Mouse (Mus musculus) heart, embryonic 12.5 days (tissue): ENCODE results near the gene Chil1. TPM values are rescaled to one million over a fixed set of nuclear protein-coding genes. Genes with fewer than 3 reads are reported as not detected.

Experiments used
- ATAC-seq: fragments of 200-750 bp; cut with Nextera tagmentation; 2 replicates; pipeline ENCODE4 v1.8.0; 2017; ENCODE audit warnings: moderate TSS enrichment, moderate library complexity; ENCODE audit not compliant: insufficient number of reproducible peaks, low FRiP score
- H3K27ac ChIP-seq: fragments of 300-500 bp; sonication (generic); 2 replicates; pipeline ENCODE4 v1.5.1; 2016; ENCODE audit warnings: mild to moderate bottlenecking, moderate library complexity; ENCODE audit not compliant: poor library complexity, severe bottlenecking
- H3K27me3 ChIP-seq: fragments of 300-500 bp; sonication (generic); replicated peaks from 2 replicates; pipeline ENCODE4 v1.6.1; 2016; ENCODE audit warnings: mild to moderate bottlenecking, moderate library complexity
- H3K36me3 ChIP-seq: fragments of 300-500 bp; sonication (generic); 2 replicates; pipeline ENCODE4 v1.6.1; 2016; ENCODE audit warnings: mild to moderate bottlenecking, moderate library complexity
- H3K4me1 ChIP-seq: fragments of 300-500 bp; sonication (generic); replicated peaks from 2 replicates; pipeline ENCODE4 v1.6.1; 2016; ENCODE audit warnings: mild to moderate bottlenecking
- H3K4me2 ChIP-seq: fragments of 300-500 bp; sonication (generic); 2 replicates; pipeline ENCODE4 v1.6.1; 2016; ENCODE audit warnings: mild to moderate bottlenecking, moderate library complexity
- H3K4me3 ChIP-seq: fragments of 300-500 bp; sonication (generic); 2 replicates; pipeline ENCODE4 v1.5.1; 2016; ENCODE audit warnings: mild to moderate bottlenecking
- H3K9ac ChIP-seq: fragments of 300-500 bp; sonication (generic); 2 replicates; pipeline ENCODE4 v1.6.1; 2016; ENCODE audit warnings: mild to moderate bottlenecking, moderate library complexity
- H3K9me3 ChIP-seq: fragments of 300-500 bp; sonication (generic); replicated peaks from 2 replicates; pipeline ENCODE4 v1.6.1; 2016; ENCODE audit warnings: mild to moderate bottlenecking, moderate library complexity
- WGBS: fragments of 180-500 bp; shearing (Covaris S2); methylation state at CpG from one replicate; pipeline ENCODE4 v1.1.7; 2016; 5-methylcytosine and 5-hydroxymethylcytosine counted together
- polyA plus RNA-seq: library from polyadenylated mRNA; unstranded; fragments of >200 nt; fragmentation: Nextera tagmentation; extraction: Ambion mirVana; gene quantifications from 2 replicates; pipeline ENCODE4 v1.2.1, GENCODE M21; 2016

Chil1 gene
- polyA plus RNA-seq, 1 experiment from 2014 or later: 1.3 TPM

DNA sequence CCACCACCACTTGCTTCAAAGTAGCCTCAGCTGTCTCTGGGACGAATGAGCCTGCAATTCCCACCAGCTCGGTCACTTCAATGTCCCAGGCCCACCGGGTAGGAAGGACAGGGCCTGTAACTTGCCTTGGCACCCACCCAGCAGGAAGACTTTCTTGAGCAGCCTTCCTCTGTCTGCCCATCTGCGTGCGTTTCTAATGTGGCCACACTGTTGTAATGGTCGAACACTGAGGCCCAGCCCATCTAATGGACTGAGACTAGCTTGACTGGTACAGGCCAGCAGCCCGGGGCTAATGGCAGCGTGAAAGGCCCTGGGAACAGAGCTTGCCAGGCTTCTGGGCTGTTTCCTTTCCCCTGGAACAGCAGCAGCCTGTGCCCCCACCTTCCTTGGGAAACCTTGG, 50.4 kb downstream of the Chil1 start:
- Histone ChIP-seq H3K9ac (peak overlapping the region; percentile 31; the same call in 1 of the 2 replicates), H3K27me3 (peaks cover 39% of the 10 kb centered on the region), H3K4me1 (peaks cover 54% of the 10 kb centered on the region), H3K4me3 (no peak overlapping the region), H3K36me3 (no peaks in the 10 kb centered on the region), H3K4me2 (peak overlapping the region; percentile 91), H3K9me3 (no peaks in the 10 kb centered on the region), H3K27ac (peak overlapping the region; percentile 6; the same call in 1 of the 2 replicates)
- WGBS: 73% methylated on average over 8 of the region's 8 CpGs
- 0 out of 2 replicates have a peak, but pooled peaks have one; percentile 0 for ATAC-seq

DNA sequence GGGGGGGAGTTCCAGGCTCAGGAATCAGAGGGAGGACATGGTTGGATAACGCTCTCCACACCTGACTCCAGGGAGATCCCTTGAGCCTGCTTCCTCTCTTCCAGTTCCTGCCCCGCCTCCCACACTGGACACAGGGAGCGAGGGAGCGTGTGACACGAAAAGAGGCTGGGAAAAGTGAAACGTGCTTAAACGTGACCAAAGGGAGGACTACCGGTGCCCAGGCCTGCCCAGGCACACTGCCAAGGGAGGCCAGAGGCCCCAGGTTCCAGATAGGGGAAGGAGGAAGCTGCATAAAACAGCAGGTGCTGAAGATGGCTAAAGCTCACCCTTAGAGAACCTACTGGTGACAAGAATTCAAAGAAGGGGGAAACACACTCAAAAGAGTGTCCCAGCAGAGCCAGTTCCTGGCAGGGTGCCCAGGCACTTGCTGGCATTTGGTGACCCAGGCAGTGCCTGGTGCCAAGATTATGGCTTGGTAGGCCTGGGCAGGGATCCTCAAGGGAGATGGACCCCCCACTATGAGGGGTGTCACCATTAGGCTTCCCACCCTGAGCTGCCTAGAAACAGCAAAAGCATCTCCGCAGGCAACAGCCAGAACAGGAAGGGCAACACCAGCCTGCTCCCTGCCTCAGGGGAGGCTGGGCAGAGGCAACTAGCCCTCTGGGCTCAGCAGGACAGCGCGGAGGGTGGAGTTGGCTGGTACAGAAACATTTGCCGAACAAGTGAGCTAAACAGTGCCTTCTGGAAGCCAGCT, 51.0 kb downstream of the Chil1 start:
- ATAC-seq: peak; percentile 20; the same call in 1 of the 2 replicates
- 46% methylated on average over 12 of the region's 12 CpGs for WGBS
- Histone ChIP-seq H3K4me1 (peaks cover 54% of the 10 kb centered on the region), H3K4me3 (peak overlapping the region; percentile 49; the same call in 1 of the 2 replicates), H3K9me3 (no peaks in the 10 kb centered on the region), H3K9ac (peak overlapping the region; percentile 65; the same call in 1 of the 2 replicates), H3K27me3 (peaks cover 39% of the 10 kb centered on the region), H3K36me3 (no peaks in the 10 kb centered on the region), H3K27ac (no peak overlapping the region), H3K4me2 (peak overlapping the region; percentile 91)

DNA sequence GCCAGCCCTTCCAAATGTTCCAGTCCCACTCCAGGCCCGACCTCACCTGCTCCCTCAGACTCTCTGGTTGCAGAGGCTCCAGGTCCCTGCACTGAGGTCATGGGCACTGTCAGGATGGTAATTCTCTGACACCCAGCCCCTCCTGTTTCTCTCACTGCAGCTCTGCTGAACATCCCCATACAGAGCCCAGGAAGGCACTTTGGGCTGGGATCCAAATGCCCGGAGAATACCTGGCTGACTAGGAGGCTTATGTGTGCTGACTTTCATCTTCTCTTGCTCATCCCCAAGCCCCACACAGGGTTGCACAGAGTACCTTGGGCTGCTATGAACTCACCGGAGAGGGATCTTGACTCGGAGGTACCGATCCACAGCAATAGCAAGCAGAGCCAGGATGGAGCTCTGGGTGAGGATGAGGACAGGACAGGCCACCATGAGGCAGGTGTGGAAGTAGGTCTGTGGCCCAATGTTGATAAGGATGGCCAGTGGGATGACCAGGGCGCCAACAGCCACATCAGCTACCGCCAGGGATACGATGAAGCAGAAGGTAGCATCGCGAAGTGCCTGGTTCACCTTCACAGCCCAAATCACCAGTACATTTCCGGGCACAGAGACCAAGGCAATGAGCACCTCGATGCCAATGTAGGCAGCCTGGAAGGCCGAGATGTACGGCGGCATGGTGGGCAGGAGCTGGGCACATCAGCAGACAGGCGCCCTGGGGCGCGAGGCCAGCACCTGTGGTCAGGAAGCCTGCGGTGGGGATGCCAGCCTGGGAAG, 51.9 kb downstream of the Chil1 start:
- H3K4me1 ChIP-seq: peaks cover 57% of the 10 kb centered on the region
- H3K9ac ChIP-seq: peak overlapping the region; percentile 65

DNA sequence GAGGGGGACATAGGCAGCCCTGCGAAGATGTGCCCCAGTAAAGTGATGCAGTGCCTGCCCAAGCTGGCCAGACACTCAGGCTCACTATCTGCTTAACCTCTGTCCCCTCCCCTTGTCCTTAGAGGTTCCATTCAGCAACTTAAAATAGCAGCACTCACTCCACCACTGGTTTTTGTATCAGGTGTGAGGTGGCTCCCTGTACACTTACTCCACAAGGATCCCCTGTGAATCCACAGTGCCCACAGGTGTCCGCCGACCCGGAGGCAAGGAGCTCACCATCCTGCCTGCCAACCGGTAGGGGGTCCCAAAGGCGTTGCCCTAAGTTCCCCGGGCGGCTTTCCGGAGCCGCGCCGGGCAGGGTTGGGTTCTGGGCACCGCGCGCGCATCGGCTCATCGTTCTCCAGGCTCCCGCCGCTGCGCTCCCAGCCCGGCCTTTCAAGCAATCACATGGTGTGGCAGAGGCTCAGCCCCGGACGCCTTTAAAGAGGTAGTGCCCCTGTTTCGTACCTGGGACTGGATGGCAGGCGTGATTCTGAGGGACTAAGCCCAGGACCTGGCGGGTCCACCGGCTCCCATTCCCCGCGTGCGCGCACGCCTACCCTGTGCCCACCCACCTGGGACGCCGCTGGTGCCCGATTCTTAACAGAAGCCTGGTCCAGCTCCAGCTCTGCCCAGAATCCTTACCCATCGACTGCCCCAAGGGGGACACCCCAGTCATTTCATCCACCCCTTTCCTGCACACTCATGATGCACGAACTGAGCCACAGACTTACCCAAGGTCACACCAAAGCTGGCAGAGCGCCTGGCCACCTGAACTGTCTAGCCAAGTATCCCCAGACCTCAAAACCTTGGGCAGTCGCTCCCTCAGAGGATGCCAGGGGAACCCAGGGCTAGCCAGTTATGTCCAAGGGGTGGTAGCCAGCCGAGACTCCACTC, 52.7 kb downstream of the Chil1 start:
- no peak overlapping the region for H3K27ac ChIP-seq
- H3K4me3 ChIP-seq: peak overlapping the region; percentile 49
- WGBS: 1% methylated on average over 41 of the region's 41 CpGs
- H3K36me3 ChIP-seq: no peaks in the 10 kb centered on the region
- peaks cover 39% of the 10 kb centered on the region for H3K27me3 ChIP-seq
- peak overlapping the region; percentile 91 for H3K4me2 ChIP-seq
- peak; percentile 54 for ATAC-seq
- H3K9me3 ChIP-seq: no peaks in the 10 kb centered on the region
- H3K9ac ChIP-seq: peak overlapping the region; percentile 65
- H3K4me1 ChIP-seq: peaks cover 64% of the 10 kb centered on the region

More for the DNA sequence above, 51.9 kb downstream of the Chil1 start:
- Histone ChIP-seq H3K4me2 (peak overlapping the region; percentile 91), H3K36me3 (no peaks in the 10 kb centered on the region), H3K4me3 (peak overlapping the region; percentile 49), H3K27ac (0 out of 2 replicates have a peak overlapping the region, but pooled peaks have one; percentile 4), H3K9me3 (no peaks in the 10 kb centered on the region), H3K27me3 (peaks cover 39% of the 10 kb centered on the region)
- no peak for ATAC-seq
- 46% methylated on average over 19 of the region's 19 CpGs for WGBS

DNA sequence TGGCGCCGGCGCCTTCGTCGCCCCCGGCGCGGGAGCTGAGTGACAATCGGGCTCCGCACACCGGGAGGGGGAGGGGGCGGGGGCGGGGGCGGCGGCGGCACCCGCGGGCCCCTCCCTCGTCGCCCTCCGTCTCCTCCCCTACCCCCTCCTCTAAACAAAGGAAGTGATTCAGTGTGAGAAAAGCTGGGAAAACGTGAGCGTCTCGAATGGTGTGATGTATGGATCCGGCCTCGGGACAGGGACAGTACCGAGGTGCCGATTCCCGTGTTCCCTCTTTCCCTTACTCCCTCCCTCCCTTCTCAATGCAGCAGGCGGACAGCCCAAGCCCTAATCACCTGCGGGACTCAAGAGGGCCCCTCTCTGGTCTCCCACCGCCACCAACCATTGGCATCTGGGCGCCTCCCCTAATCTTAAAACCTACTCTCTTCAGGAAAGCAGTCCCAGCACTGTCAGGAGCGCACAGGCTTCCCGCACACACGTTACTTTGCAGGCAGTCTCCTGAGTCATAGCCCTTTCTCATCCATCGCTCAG, 53.5 kb downstream of the Chil1 start, which contains the start of gene Adora1:
Gene Adora1, minus strand, starts transcription at position 41 of the 531 bp plus-strand sequence.
- peak within 1 kb of the TSS; percentile 91 for H3K4me2 ChIP-seq
- WGBS: 2% methylated on average over 26 of the region's 37 CpGs
- H3K27ac ChIP-seq: 0 out of 2 replicates have a peak within 1 kb of the TSS, but pooled peaks have one; percentile 4
- H3K9ac ChIP-seq: peak within 1 kb of the TSS; percentile 65
- H3K36me3 ChIP-seq: no peaks in the 10 kb centered on the region
- H3K4me1 ChIP-seq: peaks cover 57% of the 10 kb centered on the region
- no peaks in the 10 kb centered on the region for H3K9me3 ChIP-seq
- H3K27me3 ChIP-seq: peaks cover 44% of the 10 kb centered on the region
- peak within 1 kb of the TSS; percentile 49 for H3K4me3 ChIP-seq
- ATAC-seq: no peak

GRCm38 (mm10) chr1:134236142-134236541, 54.2 kb downstream of the Chil1 start:
- 40% methylated on average over 3 of the region's 3 CpGs for WGBS
- Histone ChIP-seq H3K27ac (no peak overlapping the region), H3K4me1 (peaks cover 53% of the 10 kb centered on the region), H3K4me3 (no peak overlapping the region), H3K4me2 (peak overlapping the region; percentile 12; the same call in 1 of the 2 replicates), H3K27me3 (peaks cover 44% of the 10 kb centered on the region), H3K9me3 (no peaks in the 10 kb centered on the region), H3K9ac (0 out of 2 replicates have a peak overlapping the region, but pooled peaks have one; percentile 15), H3K36me3 (no peaks in the 10 kb centered on the region)
- no peak for ATAC-seq

GRCm38 (mm10) chr1:134237438-134237837, 55.5 kb downstream of the Chil1 start:
- Histone ChIP-seq H3K9me3 (no peaks in the 10 kb centered on the region), H3K36me3 (no peaks in the 10 kb centered on the region), H3K4me2 (no peak overlapping the region), H3K9ac (no peak overlapping the region), H3K27me3 (peaks cover 44% of the 10 kb centered on the region), H3K4me3 (no peak overlapping the region), H3K4me1 (peaks cover 59% of the 10 kb centered on the region), H3K27ac (no peak overlapping the region)
- ATAC-seq: no peak
- 75% methylated on average over 3 of the region's 3 CpGs for WGBS

Other genes starting within 250 kb of the Chil1 start
- 15.7 and 17.5 TPM in 2 replicates for gene Fmod, start 144.9 kb upstream of the Chil1 start, polyA plus RNA-seq
- 37.8 and 40.4 TPM in 2 replicates for gene Btg2, start 103.1 kb upstream of the Chil1 start, polyA plus RNA-seq
- 0.32 and 0.49 TPM in 2 replicates for gene Chit1, start 70.9 kb upstream of the Chil1 start, polyA plus RNA-seq
- gene Mybph, start 11.3 kb downstream of the Chil1 start, polyA plus RNA-seq: 0.39 and 0.54 TPM in 2 replicates
- 7.3 and 9.3 TPM in 2 replicates for gene Adora1, start 53.3 kb downstream of the Chil1 start, polyA plus RNA-seq
- gene Myog, start 107.8 kb downstream of the Chil1 start, polyA plus RNA-seq: 1.2 and 2.1 TPM in 2 replicates
- gene Ppfia4, start 150.8 kb downstream of the Chil1 start, polyA plus RNA-seq: 17.1 and 17.3 TPM in 2 replicates
- 67.6 and 73.8 TPM in 2 replicates for gene Tmem183a, start 179.8 kb downstream of the Chil1 start, polyA plus RNA-seq
- not detected in 2 replicates for gene 4933406M09Rik, start 203.8 kb downstream of the Chil1 start, polyA plus RNA-seq
- gene Cyb5r1, start 223.4 kb downstream of the Chil1 start, polyA plus RNA-seq: 37.6 and 38.8 TPM in 2 replicates
- 126 and 134 TPM in 2 replicates for gene Adipor1, start 233.2 kb downstream of the Chil1 start, polyA plus RNA-seq